Mouse (Mus musculus) hindbrain, postnatal 0 days (tissue): ENCODE data around the gene Ddb2. TPM values are rescaled to one million over a fixed set of nuclear protein-coding genes. Genes with fewer than 3 reads are reported as not detected.

ENCODE experiments used
- ATAC-seq: fragments of 200-750 bp; cut with Nextera tagmentation; 2 replicates; pipeline ENCODE4 v1.8.0; 2017; ENCODE audit warnings: mild to moderate bottlenecking, moderate TSS enrichment, moderate library complexity
- DNase-seq: peaks from one replicate; pipeline ENCODE4 v3.0.0-alpha.2; 2015; ENCODE audit warnings: low spot score
- H3K27ac ChIP-seq: fragments of 300-500 bp; sonication (generic); 2 replicates; pipeline ENCODE4 v1.5.1; 2014; ENCODE audit warnings: mild to moderate bottlenecking
- H3K27me3 ChIP-seq: fragments of 300-500 bp; sonication (generic); 2 replicates; pipeline ENCODE4 v1.6.1; 2014; ENCODE audit warnings: low read length, mixed read lengths; ENCODE audit not compliant: insufficient read depth
- H3K36me3 ChIP-seq: fragments of 300-500 bp; sonication (generic); 2 replicates; pipeline ENCODE4 v1.6.1; 2014; ENCODE audit warnings: low read length, mixed read lengths; ENCODE audit not compliant: insufficient read depth
- H3K4me1 ChIP-seq: fragments of 300-500 bp; sonication (generic); 2 replicates; pipeline ENCODE4 v1.6.1; 2014; ENCODE audit warnings: antibody characterized with exemption, low read length, mixed read lengths; ENCODE audit not compliant: insufficient read depth
- H3K4me2 ChIP-seq: fragments of 300-500 bp; sonication (generic); 2 replicates; pipeline ENCODE4 v1.6.1; 2014; ENCODE audit warnings: low read depth, mild to moderate bottlenecking, low read length, moderate library complexity, mixed read lengths
- H3K4me3 ChIP-seq: fragments of 300-500 bp; sonication (generic); 2 replicates; pipeline ENCODE4 v1.5.1; 2014; ENCODE audit warnings: low read length
- H3K9ac ChIP-seq: fragments of 300-500 bp; sonication (generic); replicated peaks from 2 replicates; pipeline ENCODE4 v1.6.1; 2014; ENCODE audit warnings: mild to moderate bottlenecking, low read length, moderate library complexity, mixed read lengths
- H3K9me3 ChIP-seq: fragments of 300-500 bp; sonication (generic); 2 replicates; pipeline ENCODE4 v1.6.1; 2016; ENCODE audit warnings: low read length, mixed read lengths
- CTCF ChIP-seq: IDR thresholded peaks from 2 replicates; pipeline ENCODE4 v1.5.1; 2016; ENCODE audit warnings: antibody characterized with exemption, control low read depth, low read depth
- WGBS: fragments of 180-500 bp; shearing (Covaris S2); extraction: QIAGEN DNeasy Blood & Tissue Kit; methylation state at CpG from one replicate; pipeline ENCODE4 v1.1.7; 2014; 5-methylcytosine and 5-hydroxymethylcytosine counted together
- polyA plus RNA-seq: library from polyadenylated mRNA; unstranded; fragments of >200 nt; fragmentation: Nextera tagmentation; extraction: Ambion mirVana; gene quantifications from 2 replicates; pipeline ENCODE4 v1.2.1, GENCODE M21; 2015
- total RNA-seq: library from RNA; depleted of rRNA; stranded (reverse); fragments of >200 nt; gene quantifications from 2 replicates; pipeline ENCODE4 v1.2.3, GENCODE M21; 2014

Ddb2 gene
- total and polyA plus RNA-seq, 2 experiments from 2014 or later, result 11.3 to 11.5 TPM

GRCm38 (mm10) chr2:91202222-91202971 lies 34.4 kb downstream of the Ddb2 start, which contains the start of the genes Nr1h3 and Acp2:
Gene Nr1h3, minus strand, starts transcription at chr2:91202834.
Gene Acp2, plus strand, starts transcription at chr2:91202885.
- 3% methylated on average over 28 of the region's 28 CpGs for WGBS
- ATAC-seq (peak; percentile 98), DNase-seq (peak; percentile 96)
- H3K27ac ChIP-seq, result peak within 1 kb of the TSS; percentile 93
- H3K36me3 ChIP-seq, result peaks cover 15% of the 10 kb centered on the region
- no peaks in the 10 kb centered on the region for H3K27me3 ChIP-seq
- H3K9ac ChIP-seq, result peak within 1 kb of the TSS; percentile 89
- H3K4me2 ChIP-seq, result peak within 1 kb of the TSS; percentile 55
- H3K4me1 ChIP-seq, result peaks cover 21% of the 10 kb centered on the region
- peak; percentile 45 for TF ChIP-seq CTCF
- peak within 1 kb of the TSS; percentile 73 for H3K4me3 ChIP-seq
- H3K9me3 ChIP-seq, result no peaks in the 10 kb centered on the region

- no peaks in the 10 kb centered on the region for H3K9me3 ChIP-seq
- H3K4me1 ChIP-seq, result peaks cover 13% of the 10 kb centered on the region
- no peaks in the 10 kb centered on the region for H3K36me3 ChIP-seq
- 82% methylated on average over 3 of the region's 3 CpGs for WGBS
- H3K4me2 ChIP-seq, result no peak overlapping the region
- DNase-seq, result no peak
- H3K4me3 ChIP-seq, result no peak overlapping the region
- no peak for ATAC-seq
- H3K27ac ChIP-seq, result no peak overlapping the region
- H3K9ac ChIP-seq, result no peak overlapping the region
- TF ChIP-seq CTCF, result no peak
- H3K27me3 ChIP-seq, result no peaks in the 10 kb centered on the region
Measured at GRCm38 (mm10) chr2:91198888-91199287, 37.9 kb downstream of the Ddb2 start.

- H3K36me3 ChIP-seq, result no peaks in the 10 kb centered on the region
- no peaks in the 10 kb centered on the region for H3K9me3 ChIP-seq
- ATAC-seq, result no peak
- no peak overlapping the region for H3K4me2 ChIP-seq
- no peak overlapping the region for H3K27ac ChIP-seq
- no peak for TF ChIP-seq CTCF
- 76% methylated on average over 3 of the region's 3 CpGs for WGBS
- no peaks in the 10 kb centered on the region for H3K27me3 ChIP-seq
- H3K4me1 ChIP-seq, result no peaks in the 10 kb centered on the region
- no peak overlapping the region for H3K4me3 ChIP-seq
- DNase-seq, result no peak
- H3K9ac ChIP-seq, result no peak overlapping the region
Measured at GRCm38 (mm10) chr2:91196577-91197001, 40.2 kb downstream of the Ddb2 start.

GRCm38 (mm10) chr2:91194624-91195332 lies 42.0 kb downstream of the Ddb2 start:
- peak; percentile 85 for ATAC-seq

DNA sequence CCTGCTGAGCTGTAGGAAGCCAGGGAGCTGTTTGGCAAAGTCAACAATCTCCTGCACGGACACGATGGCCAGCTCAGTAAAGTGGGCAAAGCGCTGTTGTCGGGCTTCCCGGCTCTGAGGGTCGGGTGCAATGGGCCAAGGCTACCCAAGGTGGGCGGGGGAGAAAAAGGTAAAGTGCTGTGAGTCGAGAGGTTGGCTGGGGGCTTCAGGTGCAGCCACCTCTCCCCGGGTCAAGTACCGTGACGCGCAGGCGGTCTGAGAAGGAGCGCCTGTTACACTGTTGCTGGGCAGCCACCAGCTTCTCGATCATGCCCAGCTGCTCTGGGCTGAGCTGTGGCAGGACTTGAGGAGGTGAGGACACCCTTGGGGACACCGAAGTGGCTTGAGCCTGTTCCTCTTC lies 46.3 kb downstream of the Ddb2 start:
- TF ChIP-seq CTCF, result no peak
- no peaks in the 10 kb centered on the region for H3K4me1 ChIP-seq
- H3K27ac ChIP-seq, result no peak overlapping the region
- DNase-seq (no peak), ATAC-seq (no peak)
- H3K4me3 ChIP-seq, result no peak overlapping the region
- WGBS, result 82% methylated on average over 16 of the region's 16 CpGs
- no peak overlapping the region for H3K9ac ChIP-seq
- H3K9me3 ChIP-seq, result no peaks in the 10 kb centered on the region
- no peak overlapping the region for H3K4me2 ChIP-seq
- no peaks in the 10 kb centered on the region for H3K27me3 ChIP-seq
- no peaks in the 10 kb centered on the region for H3K36me3 ChIP-seq

More at GRCm38 (mm10) chr2:91194624-91195332, 42.0 kb downstream of the Ddb2 start:
- DNase-seq, result peak; percentile 70
- Histone ChIP-seq H3K36me3 (no peaks in the 10 kb centered on the region), H3K4me1 (no peaks in the 10 kb centered on the region), H3K27ac (peak overlapping the region; percentile 7; the same call in 1 of the 2 replicates), H3K4me2 (peak overlapping the region; percentile 47), H3K9me3 (no peaks in the 10 kb centered on the region), H3K27me3 (no peaks in the 10 kb centered on the region), H3K4me3 (peak overlapping the region; percentile 18), H3K9ac (no peak overlapping the region)
- peak; percentile 78 for TF ChIP-seq CTCF
- WGBS, result 2% methylated on average over 27 of the region's 27 CpGs

DNA sequence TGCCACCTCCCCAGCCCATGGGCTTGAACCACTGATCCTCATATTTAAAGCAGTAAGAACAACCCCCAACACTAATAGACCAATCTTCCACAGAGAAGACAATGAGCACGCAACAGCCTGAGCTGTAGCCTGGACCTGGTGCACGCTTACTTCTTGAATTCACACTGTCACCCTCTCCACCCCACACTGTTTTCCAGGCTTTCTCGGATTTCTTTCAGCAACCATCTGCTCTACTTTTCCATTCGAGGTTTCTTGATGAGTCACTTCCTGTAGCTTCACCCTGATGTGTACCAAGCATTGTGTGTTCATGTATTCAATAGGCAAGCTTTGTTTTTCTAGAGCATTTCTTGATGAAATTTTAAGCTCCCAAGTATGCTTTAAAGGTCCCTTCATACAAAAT lies 49.4 kb downstream of the Ddb2 start:
- DNase-seq (no peak), ATAC-seq (no peak)
- Histone ChIP-seq H3K9me3 (no peaks in the 10 kb centered on the region), H3K9ac (no peak overlapping the region), H3K4me2 (no peak overlapping the region), H3K4me3 (no peak overlapping the region), H3K4me1 (no peaks in the 10 kb centered on the region), H3K27me3 (no peaks in the 10 kb centered on the region), H3K27ac (no peak overlapping the region), H3K36me3 (no peaks in the 10 kb centered on the region)
- WGBS, result 76% methylated on average over 4 of the region's 4 CpGs
- no peak for TF ChIP-seq CTCF
